Mouse (Mus musculus): ENCODE data around the gene Exosc9. TPM values are rescaled to one million over a fixed set of nuclear protein-coding genes. Genes with fewer than 3 reads are reported as not detected.
A peak's percentile ranks its signal among the peaks of the same experiment; 100 is the strongest.

The Exosc9 gene
- total RNA-seq (2014; rRNA removed), result 42.5 and 53.9 TPM in 2 replicates
- 68.2 and 70.9 TPM in 2 replicates for polyA plus RNA-seq (2015; fragmentation: Nextera tagmentation; extraction: Ambion mirVana)

DNA sequence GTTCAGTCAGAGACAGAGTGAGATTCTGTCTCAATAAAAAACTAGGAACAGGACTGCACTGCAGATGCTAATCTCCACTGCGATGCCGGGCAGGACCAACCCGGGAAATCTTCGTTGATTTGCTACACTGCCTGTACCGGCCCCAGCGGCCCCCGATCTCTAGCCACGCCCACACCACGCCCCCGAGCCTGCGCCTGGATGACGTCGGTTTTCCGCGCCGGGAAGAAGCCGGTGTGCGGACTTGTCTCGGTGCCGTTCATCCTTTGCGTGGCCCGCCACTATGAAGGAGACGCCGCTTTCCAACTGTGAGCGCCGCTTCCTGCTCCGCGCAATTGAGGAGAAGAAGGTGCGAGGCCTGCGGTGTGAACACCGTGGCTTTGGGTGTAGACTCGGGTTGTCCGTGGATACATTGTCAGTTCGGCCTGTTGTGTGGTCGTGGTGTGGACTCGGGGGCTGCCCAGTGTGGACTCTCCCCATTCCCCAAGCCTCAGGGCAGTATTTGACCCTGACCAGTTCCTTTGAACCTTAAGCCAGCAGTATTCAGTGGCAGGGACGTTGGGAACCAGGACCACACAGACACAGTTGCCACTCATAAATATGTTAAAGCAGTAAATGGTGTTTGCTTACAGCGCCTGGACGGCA lies at the start of gene Exosc9:
TSS of gene Exosc9 (plus strand) at position 201 of the 642 bp plus-strand sequence.
- peak within 1 kb of the TSS; percentile 82 for H3K4me2 ChIP-seq (ENCODE audit: low read depth, low read length, poor library complexity, severe bottlenecking)
- peak within 1 kb of the TSS; percentile 64 for H3K27ac ChIP-seq (ENCODE audit: low read depth, low read length)
- H3K9me3 ChIP-seq (ENCODE audit: low read length), result no peaks in the 10 kb centered on the region
- H3K27me3 ChIP-seq (ENCODE audit: insufficient read depth, low read length), result no peaks in the 10 kb centered on the region
- peaks cover 9% of the 10 kb centered on the region; the same call in 1 of the 2 replicates for H3K4me1 ChIP-seq (ENCODE audit: insufficient read depth, low read length)
- peak within 1 kb of the TSS; percentile 78 for H3K9ac ChIP-seq (replicated peaks; ENCODE audit: low read length, poor library complexity, severe bottlenecking)
- peaks cover 22% of the 10 kb centered on the region for H3K36me3 ChIP-seq (ENCODE audit: insufficient read depth, low read length)
- peak within 1 kb of the TSS; percentile 78 for H3K4me3 ChIP-seq (ENCODE audit: low read depth, low read length)
- WGBS, result under 1% methylated on average over 39 of the region's 39 CpGs
- DNase-seq (ENCODE audit: low spot score), result peak; percentile 91
- ATAC-seq (ENCODE audit: low FRiP score), result peak; percentile 95
- TF ChIP-seq CTCF (IDR thresholded peaks at IDR 0.05), result no peak

DNA sequence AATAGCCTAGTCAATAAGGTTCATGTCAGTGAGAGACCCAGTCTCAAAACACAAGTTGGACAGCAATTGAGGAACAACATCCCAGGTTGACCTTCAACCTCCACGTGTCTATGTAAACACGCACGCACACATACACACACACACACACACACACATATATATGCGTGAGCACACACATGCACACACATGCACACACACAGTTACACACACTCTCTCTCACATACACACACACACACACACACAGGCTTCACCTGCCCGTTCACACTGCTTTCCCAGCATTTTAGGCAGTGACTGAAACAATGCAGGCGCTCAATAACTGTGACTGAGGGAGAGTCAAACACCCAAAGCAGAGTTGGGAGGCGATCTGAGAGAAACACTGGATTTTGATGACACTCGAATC lies 47.1 kb upstream of the Exosc9 start:
- ATAC-seq (ENCODE audit: low FRiP score) (no peak), DNase-seq (ENCODE audit: low spot score) (no peak)
- Histone ChIP-seq H3K9ac (replicated peaks; ENCODE audit: low read length, poor library complexity, severe bottlenecking) (no peak overlapping the region), H3K4me1 (ENCODE audit: insufficient read depth, low read length) (no peaks in the 10 kb centered on the region), H3K9me3 (ENCODE audit: low read length) (no peaks in the 10 kb centered on the region), H3K36me3 (ENCODE audit: insufficient read depth, low read length) (no peaks in the 10 kb centered on the region), H3K27ac (ENCODE audit: low read depth, low read length) (no peak overlapping the region), H3K4me3 (ENCODE audit: low read depth, low read length) (no peak overlapping the region), H3K27me3 (ENCODE audit: insufficient read depth, low read length) (no peaks in the 10 kb centered on the region), H3K4me2 (ENCODE audit: low read depth, low read length, poor library complexity, severe bottlenecking) (no peak overlapping the region)
- 69% methylated on average over 8 of the region's 8 CpGs for WGBS
- no peak for TF ChIP-seq CTCF (IDR thresholded peaks at IDR 0.05)

DNA sequence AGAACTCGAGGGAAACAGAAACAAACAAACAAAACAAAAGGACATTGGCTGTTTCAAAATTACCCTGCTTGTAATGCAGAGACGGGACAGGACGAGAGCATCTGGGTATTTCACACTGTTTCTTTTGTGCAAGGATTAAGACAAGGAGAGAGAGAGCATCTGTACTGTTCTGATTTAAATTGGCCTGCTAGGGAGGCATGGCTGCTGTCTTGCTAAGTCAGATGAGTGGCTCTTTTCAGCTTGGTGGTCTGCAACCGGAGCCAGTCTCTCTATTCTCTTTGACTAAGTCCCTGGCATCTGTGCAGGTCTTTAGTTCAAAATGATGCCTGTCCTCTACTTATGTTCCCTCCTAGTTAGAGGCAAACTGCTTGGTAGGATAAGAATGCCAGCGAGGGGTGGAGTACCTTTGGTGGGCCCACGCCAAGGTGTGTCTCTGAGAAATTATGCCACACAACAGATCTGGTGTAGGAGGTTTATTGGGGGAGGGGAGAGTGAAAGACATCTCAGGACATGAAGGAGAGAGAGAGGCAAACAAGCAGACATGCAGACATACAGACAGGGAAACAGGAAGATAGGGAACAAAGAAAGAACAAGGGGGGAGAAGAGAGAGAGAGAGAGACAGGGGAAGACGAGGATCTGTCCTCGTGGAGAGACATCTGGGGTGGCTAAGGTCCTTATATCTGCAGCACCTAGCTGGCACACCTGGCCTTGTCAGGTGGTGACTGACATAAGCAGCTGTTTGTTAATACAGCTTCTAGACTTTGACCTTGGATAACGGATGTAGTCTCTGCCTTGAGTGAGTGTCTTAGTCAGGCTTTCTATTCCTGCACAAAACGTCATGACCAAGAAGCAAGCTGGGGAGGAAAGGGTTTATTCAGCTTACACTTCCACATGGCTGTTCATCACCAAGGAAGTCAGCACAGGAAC lies 46.3 kb upstream of the Exosc9 start:
- Histone ChIP-seq H3K36me3 (ENCODE audit: insufficient read depth, low read length) (no peaks in the 10 kb centered on the region), H3K9me3 (ENCODE audit: low read length) (no peaks in the 10 kb centered on the region), H3K27me3 (ENCODE audit: insufficient read depth, low read length) (no peaks in the 10 kb centered on the region), H3K4me2 (ENCODE audit: low read depth, low read length, poor library complexity, severe bottlenecking) (no peak overlapping the region), H3K4me1 (ENCODE audit: insufficient read depth, low read length) (no peaks in the 10 kb centered on the region), H3K9ac (replicated peaks; ENCODE audit: low read length, poor library complexity, severe bottlenecking) (no peak overlapping the region), H3K27ac (ENCODE audit: low read depth, low read length) (no peak overlapping the region), H3K4me3 (ENCODE audit: low read depth, low read length) (no peak overlapping the region)
- ATAC-seq (ENCODE audit: low FRiP score) (no peak), DNase-seq (ENCODE audit: low spot score) (no peak)
- no peak for TF ChIP-seq CTCF (IDR thresholded peaks at IDR 0.05)
- 44% methylated on average over 10 of the region's 10 CpGs for WGBS

DNA sequence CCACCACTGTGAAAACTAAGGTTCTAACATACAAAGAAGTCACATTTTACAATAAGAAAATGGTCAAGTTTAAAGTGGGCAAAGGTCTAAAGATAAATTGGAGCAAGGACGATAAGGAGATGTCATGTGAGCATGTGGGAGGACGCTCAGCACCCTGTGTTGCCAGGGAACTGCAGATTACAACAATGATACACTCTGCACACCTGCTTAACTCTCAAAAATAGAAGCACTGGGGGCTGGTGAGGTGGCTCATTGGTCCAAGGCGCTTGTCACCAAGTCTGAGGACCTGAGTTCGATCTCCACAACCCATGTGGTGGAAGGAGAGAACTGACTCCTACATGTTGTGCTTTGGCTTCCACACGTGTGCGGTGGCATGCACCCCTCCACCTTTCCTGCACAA lies 40.9 kb upstream of the Exosc9 start:
- no peak for DNase-seq (ENCODE audit: low spot score)
- H3K9me3 ChIP-seq (ENCODE audit: low read length), result no peaks in the 10 kb centered on the region
- ATAC-seq (ENCODE audit: low FRiP score), result no peak
- no peak overlapping the region for H3K9ac ChIP-seq (replicated peaks; ENCODE audit: low read length, poor library complexity, severe bottlenecking)
- H3K27ac ChIP-seq (ENCODE audit: low read depth, low read length), result no peak overlapping the region
- H3K36me3 ChIP-seq (ENCODE audit: insufficient read depth, low read length), result no peaks in the 10 kb centered on the region
- 91% methylated on average over 6 of the region's 6 CpGs for WGBS
- no peaks in the 10 kb centered on the region for H3K27me3 ChIP-seq (ENCODE audit: insufficient read depth, low read length)
- H3K4me3 ChIP-seq (ENCODE audit: low read depth, low read length), result no peak overlapping the region
- TF ChIP-seq CTCF (IDR thresholded peaks at IDR 0.05), result no peak
- no peak overlapping the region for H3K4me2 ChIP-seq (ENCODE audit: low read depth, low read length, poor library complexity, severe bottlenecking)
- H3K4me1 ChIP-seq (ENCODE audit: insufficient read depth, low read length), result no peaks in the 10 kb centered on the region

DNA sequence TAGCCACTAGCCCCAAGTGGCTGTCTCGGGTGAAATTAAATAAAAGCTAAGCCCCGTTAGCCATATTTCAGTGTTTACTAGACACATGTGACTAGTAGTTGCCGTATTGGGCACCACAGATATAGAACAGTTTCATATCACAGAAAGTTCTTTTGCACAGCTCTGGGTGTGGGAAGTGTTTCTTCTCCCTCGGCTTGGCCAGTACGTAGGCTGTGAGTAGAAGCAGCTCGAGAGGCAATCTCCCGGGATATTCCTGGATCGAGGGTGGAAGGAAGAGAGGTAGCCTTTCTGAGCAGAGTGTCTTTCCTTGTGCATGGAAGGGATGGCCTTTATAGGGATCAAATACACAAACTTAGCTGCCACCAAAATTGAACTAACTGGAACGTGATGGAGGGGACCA lies 36.2 kb upstream of the Exosc9 start:
- ATAC-seq (ENCODE audit: low FRiP score) (no peak), DNase-seq (ENCODE audit: low spot score) (no peak)
- WGBS, result 91% methylated on average over 9 of the region's 9 CpGs
- Histone ChIP-seq H3K4me3 (ENCODE audit: low read depth, low read length) (no peak overlapping the region), H3K9me3 (ENCODE audit: low read length) (no peaks in the 10 kb centered on the region), H3K9ac (replicated peaks; ENCODE audit: low read length, poor library complexity, severe bottlenecking) (no peak overlapping the region), H3K27ac (ENCODE audit: low read depth, low read length) (no peak overlapping the region), H3K36me3 (ENCODE audit: insufficient read depth, low read length) (no peaks in the 10 kb centered on the region), H3K4me2 (ENCODE audit: low read depth, low read length, poor library complexity, severe bottlenecking) (no peak overlapping the region), H3K27me3 (ENCODE audit: insufficient read depth, low read length) (peaks cover 12% of the 10 kb centered on the region; the same call in 1 of the 2 replicates), H3K4me1 (ENCODE audit: insufficient read depth, low read length) (peaks cover 3% of the 10 kb centered on the region; the same call in 1 of the 2 replicates)
- TF ChIP-seq CTCF (IDR thresholded peaks at IDR 0.05), result no peak
